Mouse (Mus musculus): ENCODE measurements around the gene Olfr1299. TPM values are rescaled to one million over a fixed set of nuclear protein-coding genes. Genes with fewer than 3 reads are reported as not detected.

The Olfr1299 gene
- polyA plus RNA-seq (2012; rRNA removed): not detected in 2 replicates

- DNase-seq (ENCODE audit: low read depth): no peak
Observed at GRCm38 (mm10) chr2:111661119-111661518, at the start of gene Olfr1299. Olfr1299 (plus strand) TSS chr2:111661419.

GRCm38 (mm10) chr2:111626397-111626796 is 34.8 kb upstream of the Olfr1299 start, which contains the start of gene Olfr1297:
Olfr1297 (minus strand) TSS chr2:111626497.
- DNase-seq (ENCODE audit: low read depth): no peak

GRCm38 (mm10) chr2:111649101-111649500 is 12.1 kb upstream of the Olfr1299 start, which contains the start of gene Olfr1298:
Olfr1298 (minus strand) TSS chr2:111649201.
- DNase-seq (ENCODE audit: low read depth): no peak

Other genes starting within 250 kb of the Olfr1299 start
- not detected in 2 replicates for gene Olfr1286, start 238.3 kb upstream of the Olfr1299 start, polyA plus RNA-seq (2012; rRNA removed)
- not detected in 2 replicates for gene Olfr1287, start 212.3 kb upstream of the Olfr1299 start, polyA plus RNA-seq (2012; rRNA removed)
- gene Olfr1288, start 187.3 kb upstream of the Olfr1299 start, polyA plus RNA-seq (2012; rRNA removed): not detected in 2 replicates
- gene Olfr1289, start 180.6 kb upstream of the Olfr1299 start, polyA plus RNA-seq (2012; rRNA removed): not detected in 2 replicates
- gene Olfr1290, start 167.6 kb upstream of the Olfr1299 start, polyA plus RNA-seq (2012; rRNA removed): not detected in 2 replicates
- not detected in 2 replicates for gene Olfr1291-ps1, start 164.2 kb upstream of the Olfr1299 start, polyA plus RNA-seq (2012; rRNA removed)
- not detected in 2 replicates for gene Olfr1293-ps, start 136.2 kb upstream of the Olfr1299 start, polyA plus RNA-seq (2012; rRNA removed)
- not detected in 2 replicates for gene Olfr1294, start 121.1 kb upstream of the Olfr1299 start, polyA plus RNA-seq (2012; rRNA removed)
- gene Olfr1295, start 91.7 kb upstream of the Olfr1299 start, polyA plus RNA-seq (2012; rRNA removed): not detected in 2 replicates
- gene Olfr1297, start 34.9 kb upstream of the Olfr1299 start, polyA plus RNA-seq (2012; rRNA removed): not detected in 2 replicates
- gene Olfr1298, start 12.2 kb upstream of the Olfr1299 start, polyA plus RNA-seq (2012; rRNA removed): not detected in 2 replicates
- gene Olfr1301, start 89.6 kb downstream of the Olfr1299 start, polyA plus RNA-seq (2012; rRNA removed): not detected in 2 replicates
- not detected in 2 replicates for gene Olfr1302, start 116.0 kb downstream of the Olfr1299 start, polyA plus RNA-seq (2012; rRNA removed)
- gene Olfr1303, start 158.9 kb downstream of the Olfr1299 start, polyA plus RNA-seq (2012; rRNA removed): not detected in 2 replicates
- not detected in 2 replicates for gene Olfr1305, start 215.7 kb downstream of the Olfr1299 start, polyA plus RNA-seq (2012; rRNA removed)

Data from gonadal fat pad, adult 2 months (tissue).